In genomic region chr8:128356170-128356569, GRCm38 (mm10) we compare ENCODE assay signal across 10 mouse cellular contexts. TPM values are rescaled to one million over a fixed set of nuclear protein-coding genes. Genes with fewer than 3 reads are reported as not detected.
A peak's percentile ranks its signal among the peaks of the same experiment; 100 is the strongest.
DNase-seq lines count a peak whose midpoint lies in the region; ATAC-seq lines count a peak whose summit lies in the region.
"Had no signal": no experiment of that assay in that cellular context is flagged by ENCODE, and none has a peak within 500 bp of the region (broad histone marks: within the 10 kb centered on the region; RNA-seq: fewer than 3 reads in every experiment).

No protein-coding gene starts in this region.

- 74% methylated on average over 5 of the region's 5 CpGs for WGBS in hindbrain, embryonic 15.5 days
- 82% methylated on average over 5 of the region's 5 CpGs for WGBS in hindbrain, embryonic 10.5 days
- 85% methylated on average over 5 of the region's 5 CpGs for WGBS in midbrain, embryonic 12.5 days

- H3K9me3 ChIP-seq in hindbrain, embryonic 15.5 days = no peaks in the 10 kb centered on the region
- H3K9me3 ChIP-seq in hindbrain, embryonic 10.5 days = no peaks in the 10 kb centered on the region
- no peaks in the 10 kb centered on the region for H3K9me3 ChIP-seq in midbrain, embryonic 12.5 days
- H3K9me3 ChIP-seq: G1E had no signal

- H3K36me3 ChIP-seq in hindbrain, embryonic 15.5 days = no peaks in the 10 kb centered on the region
- no peaks in the 10 kb centered on the region for H3K36me3 ChIP-seq in hindbrain, embryonic 10.5 days
- H3K36me3 ChIP-seq in midbrain, embryonic 12.5 days = no peaks in the 10 kb centered on the region
- H3K36me3 ChIP-seq: G1E had no signal

- H3K27ac ChIP-seq in hindbrain, embryonic 15.5 days (replicated peaks) = no peak overlapping the region
- H3K27ac ChIP-seq in hindbrain, embryonic 10.5 days = no peak overlapping the region
- peak overlapping the region; percentile 97 for H3K27ac ChIP-seq in brown adipose tissue, adult 24 weeks (replicated peaks; ENCODE audit: low read depth, low read length)
- H3K27ac ChIP-seq in midbrain, embryonic 12.5 days (replicated peaks) = no peak overlapping the region

- intact Hi-C loops in left cerebral cortex, postnatal 14 days (cut with DNase I) = loop anchor here (5.0 to 10.0 kb wide), 5 partner anchors 59 to 1021 kb away; no protein-coding TSS in a partner anchor

- H3K4me3 ChIP-seq in hindbrain, embryonic 15.5 days = no peak overlapping the region
- H3K4me3 ChIP-seq in hindbrain, embryonic 10.5 days = no peak overlapping the region
- H3K4me3 ChIP-seq in brown adipose tissue, adult 24 weeks (ENCODE audit: insufficient read depth, low read depth, low read length) = peak overlapping the region; percentile 96; the same call in 1 of the 2 replicates
- no peak overlapping the region for H3K4me3 ChIP-seq in midbrain, embryonic 12.5 days

- H3K4me2 ChIP-seq in hindbrain, embryonic 15.5 days = peak overlapping the region; percentile 100
- H3K4me2 ChIP-seq in midbrain, embryonic 12.5 days (replicated peaks) = peak overlapping the region; percentile 100; the same call in 1 of the 2 replicates

- no peak overlapping the region for H3K9ac ChIP-seq in hindbrain, embryonic 15.5 days
- H3K9ac ChIP-seq in midbrain, embryonic 12.5 days (replicated peaks) = no peak overlapping the region

- peaks cover 25% of the 10 kb centered on the region for H3K4me1 ChIP-seq in hindbrain, embryonic 15.5 days (replicated peaks)
- H3K4me1 ChIP-seq in hindbrain, embryonic 10.5 days (replicated peaks) = peaks cover 44% of the 10 kb centered on the region
- peaks cover 4% of the 10 kb centered on the region; the same call in 1 of the 2 replicates for H3K4me1 ChIP-seq in brown adipose tissue, adult 24 weeks (ENCODE audit: control insufficient read depth, insufficient read depth, insufficient read length, low read length)
- peaks cover 28% of the 10 kb centered on the region for H3K4me1 ChIP-seq in midbrain, embryonic 12.5 days

- no peak for ATAC-seq in hindbrain, embryonic 15.5 days (ENCODE audit: low FRiP score, low read depth)
- ATAC-seq in midbrain, embryonic 12.5 days (ENCODE audit: low FRiP score, low read depth) = no peak

- DNase-seq in hindbrain, embryonic 10.5 days (ENCODE audit: low spot score) = no peak
- peak; percentile 19 for DNase-seq in MN1 (ENCODE audit: low spot score)
- DNase-seq in B cell, adult 2 months = no peak
- DNase-seq in left cerebral cortex, postnatal 14 days (ENCODE audit: low spot score in 2 of 2) = no peak
- DNase-seq: adrenal gland, adult 8-10 months; cerebellum, adult 8-10 months had no signal

- H3K27me3 ChIP-seq in hindbrain, embryonic 15.5 days = no peaks in the 10 kb centered on the region
- peaks cover 31% of the 10 kb centered on the region for H3K27me3 ChIP-seq in hindbrain, embryonic 10.5 days (ENCODE audit: insufficient read depth, poor library complexity, severe bottlenecking)
- H3K27me3 ChIP-seq in midbrain, embryonic 12.5 days = peaks cover 19% of the 10 kb centered on the region

RNA-seq across cellular contexts. Expression of gene Nrp1, which starts 2.2 kb away (rescaled TPM):
- polyA plus RNA-seq in hindbrain, embryonic 15.5 days (2015; fragmentation: Nextera tagmentation; extraction: Ambion mirVana) = 74.5 and 75.1 TPM in 2 replicates
- 34.8 and 39.2 TPM in 2 replicates for polyA plus RNA-seq in hindbrain, embryonic 10.5 days (2016; fragmentation: Nextera tagmentation; extraction: Ambion mirVana)
- polyA plus RNA-seq in brown adipose tissue, adult 24 weeks (2012; ENCODE audit: insufficient read depth, insufficient read length, missing spikeins) = 56.0 and 73.5 TPM in 2 replicates
- polyA plus RNA-seq in midbrain, embryonic 12.5 days (2016; fragmentation: Nextera tagmentation; extraction: Ambion mirVana) = 34.8 and 35.3 TPM in 2 replicates
- 10 to 100 TPM; 28.1 to 39.9 TPM for total RNA-seq in left cerebral cortex, postnatal 14 days (2021)
- polyA plus RNA-seq: G1E had no signal
